ENCODE assay signal across 22 mouse cellular contexts in the genomic region with DNA sequence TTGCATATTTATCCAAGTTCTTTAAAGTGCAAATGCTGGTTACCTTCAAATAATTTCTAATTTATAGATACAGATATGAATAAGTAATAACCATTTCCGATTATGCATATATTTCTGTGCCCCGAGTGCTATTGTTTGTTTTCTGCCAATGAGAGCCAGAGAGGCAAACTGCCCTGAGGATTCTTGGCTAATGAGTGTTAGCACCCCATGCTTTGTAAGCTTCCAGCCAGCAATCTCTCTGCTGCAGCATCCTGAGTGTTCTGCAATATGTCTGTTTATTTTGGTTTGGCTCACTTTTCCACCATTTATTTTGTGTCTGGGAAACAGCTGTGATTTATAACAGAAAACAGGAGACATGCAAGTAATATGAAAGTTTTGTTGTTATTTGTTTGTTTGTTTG.
DNase-seq lines count a peak whose midpoint lies in the region; ATAC-seq lines count a peak whose summit lies in the region.
"Had no signal": no experiment of that assay in that cellular context is flagged by ENCODE, and none has a peak within 500 bp of the region (broad histone marks: within the 10 kb centered on the region; RNA-seq: fewer than 3 reads in every experiment).

No protein-coding gene starts in this region.

- no peak for ATAC-seq in erythroid progenitor cell, adult 5-6 weeks (replicated peaks; ENCODE audit: low FRiP score, poor library complexity, severe bottlenecking)
- ATAC-seq: forebrain, embryonic 16.5 days; intestine, postnatal 0 days; midbrain, embryonic 13.5 days; Patski had no signal

- intact Hi-C loops in left cerebral cortex, postnatal 4 days (cut with DNase I) = no loop called here

- peak; percentile 5 for DNase-seq in left cerebral cortex, postnatal 4 days
- no peak for DNase-seq in left cerebral cortex, adult 9 months (ENCODE audit: low spot score in 2 of 2)
- peak; percentile 88 for DNase-seq in brain, adult 2 months (ENCODE audit: low read depth, low spot score)
- peak; percentile 51 to 62 for DNase-seq in cerebellum, adult 18-20 months
- peak; percentile 72 to 77 for DNase-seq in cerebellum, postnatal 10 days
- no peak for DNase-seq in adrenal gland, postnatal 25 days
- no peak for DNase-seq in c-Kit-positive CD71-positive TER-119-positive erythroid progenitor cells, embryonic 14.5 days (ENCODE audit: low spot score)
- DNase-seq: adrenal gland, postnatal 14 days; heart, adult 2 months; heart, postnatal 10 days; kidney, adult 9 months; kidney, postnatal 10 days; layer of hippocampus, postnatal 36 days; liver; lung, postnatal 36 days; thymus, adult 2 months; thymus, postnatal 36 days had no signal

Comparison
In these comparisons a context has a peak if more than half of its experiments do, and no peak if none do; other contexts are left out.
1. DNase-seq: peak in left cerebral cortex, postnatal 4 days (single experiment), brain, adult 2 months (single experiment), cerebellum, adult 18-20 months (2 of 2) and cerebellum, postnatal 10 days (2 of 2); none in left cerebral cortex, adult 9 months (0 of 2), adrenal gland, postnatal 25 days (single experiment) and c-Kit-positive CD71-positive TER-119-positive erythroid progenitor cells, embryonic 14.5 days (single experiment).